Mouse (Mus musculus) C2C12 (cell line): ENCODE measurements around the gene Ptprt.

Experiments
- CEBPB ChIP-seq: IDR thresholded peaks from one replicate; pipeline ENCODE4 v1.6.1; 2011; ENCODE audit warnings: low read depth, mild to moderate bottlenecking, control low read depth, moderate library complexity
- CTCF ChIP-seq: IDR thresholded peaks from one replicate; pipeline ENCODE4 v1.5.1; 2011; ENCODE audit not compliant: control insufficient read depth, insufficient read depth, insufficient read length
- FOSL1 ChIP-seq: IDR thresholded peaks from one replicate; pipeline ENCODE4 v1.8.0; 2011; ENCODE audit warnings: mild to moderate bottlenecking, low read length; ENCODE audit not compliant: poor library complexity, insufficient read depth, severe bottlenecking
- MAX ChIP-seq: IDR thresholded peaks from one replicate; pipeline ENCODE4 v1.6.1; 2011; ENCODE audit warnings: mild to moderate bottlenecking, control low read depth
- MYOD1 ChIP-seq: IDR thresholded peaks from one replicate; pipeline ENCODE4 v1.6.1; 2011; ENCODE audit warnings: low read depth; ENCODE audit not compliant: control insufficient read depth, insufficient read length
- MYOG ChIP-seq: IDR thresholded peaks from one replicate; pipeline ENCODE4 v1.6.1; 2011; ENCODE audit not compliant: control insufficient read depth, insufficient read length; ENCODE audit errors: extremely low read depth
- USF1 ChIP-seq: IDR thresholded peaks from one replicate; pipeline ENCODE4 v1.6.1; 2011; ENCODE audit warnings: low read depth, mild to moderate bottlenecking, control low read depth, moderate library complexity

- TF ChIP-seq CTCF (no peak), CEBPB (no peak), MYOG (no peak), USF1 (no peak), MAX (no peak), MYOD1 (no peak), FOSL1 (no peak)
Measured at GRCm38 (mm10) chr2:162212397-162212796, 448.6 kb downstream of the Ptprt start.
